Mouse (Mus musculus) urinary bladder, postnatal 10 days (tissue): ENCODE data around the gene Btf3.

Experiments
- DNase-seq: peaks from one replicate; pipeline ENCODE4 v3.0.0; 2022; ENCODE audit warnings: low spot score

The Btf3 gene

DNA sequence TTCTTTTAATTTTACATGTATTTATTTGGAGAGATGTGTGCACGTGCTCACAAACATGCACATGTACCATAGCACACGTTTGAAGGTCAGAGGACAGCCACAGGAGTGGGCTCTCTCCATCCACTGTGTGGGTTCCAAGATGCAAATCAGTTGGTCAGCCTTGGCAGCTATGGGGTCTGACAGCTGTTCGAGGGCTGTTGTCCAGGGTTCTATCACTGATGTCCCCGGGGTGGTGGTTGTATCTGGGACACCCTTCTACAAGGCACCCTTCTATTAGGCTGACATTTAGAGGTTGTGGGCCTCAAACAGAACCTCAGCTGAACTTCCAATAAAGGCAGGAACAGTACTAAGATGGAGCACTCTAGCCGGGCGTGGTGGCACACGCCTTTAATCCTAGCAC, 40.6 kb downstream of the Btf3 start:
- DNase-seq = no peak

DNA sequence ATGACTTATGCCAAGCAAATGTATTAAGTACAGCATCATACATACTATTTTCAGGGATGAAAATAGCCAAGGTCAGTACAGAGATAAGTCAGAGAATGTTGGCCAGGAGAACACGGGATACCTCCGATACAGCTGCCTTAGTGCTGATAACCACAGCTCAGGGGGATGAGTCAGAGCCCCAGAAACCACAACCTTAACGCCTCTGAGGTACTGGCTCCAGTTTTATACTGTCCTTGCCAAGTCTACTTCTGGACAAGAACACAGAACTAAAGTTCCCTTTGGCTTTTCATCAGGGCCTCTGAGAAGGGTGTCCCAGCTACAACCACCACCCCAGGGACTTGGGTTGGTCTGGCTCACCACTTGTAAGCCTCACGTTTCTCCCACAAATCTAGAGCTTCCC, 41.2 kb downstream of the Btf3 start:
- no peak for DNase-seq

GRCm38 (mm10) chr13:98274023-98274422, 42.8 kb downstream of the Btf3 start:
- DNase-seq = no peak

DNA sequence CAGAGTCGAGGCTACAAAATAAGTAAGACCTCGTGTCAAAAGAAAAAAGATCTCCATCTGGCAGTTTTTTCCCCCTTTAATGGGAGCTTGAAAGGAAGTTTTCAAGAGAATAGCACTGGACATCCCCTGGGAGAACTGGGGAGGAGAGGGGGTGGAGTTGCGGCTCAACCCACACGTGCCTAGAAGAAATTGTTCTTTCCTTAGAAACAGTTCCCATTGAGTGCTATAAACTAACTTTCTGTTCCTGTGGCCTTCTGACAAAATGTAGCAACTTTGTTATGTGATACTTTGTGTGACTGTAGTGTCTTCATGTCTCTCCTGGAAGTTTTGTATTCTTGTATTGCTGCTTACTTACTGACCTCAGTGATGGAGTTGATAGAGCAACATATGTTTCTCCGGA, 52.7 kb downstream of the Btf3 start:
- no peak for DNase-seq

GRCm38 (mm10) chr13:98263458-98263987, 53.3 kb downstream of the Btf3 start:
- DNase-seq = no peak

DNA sequence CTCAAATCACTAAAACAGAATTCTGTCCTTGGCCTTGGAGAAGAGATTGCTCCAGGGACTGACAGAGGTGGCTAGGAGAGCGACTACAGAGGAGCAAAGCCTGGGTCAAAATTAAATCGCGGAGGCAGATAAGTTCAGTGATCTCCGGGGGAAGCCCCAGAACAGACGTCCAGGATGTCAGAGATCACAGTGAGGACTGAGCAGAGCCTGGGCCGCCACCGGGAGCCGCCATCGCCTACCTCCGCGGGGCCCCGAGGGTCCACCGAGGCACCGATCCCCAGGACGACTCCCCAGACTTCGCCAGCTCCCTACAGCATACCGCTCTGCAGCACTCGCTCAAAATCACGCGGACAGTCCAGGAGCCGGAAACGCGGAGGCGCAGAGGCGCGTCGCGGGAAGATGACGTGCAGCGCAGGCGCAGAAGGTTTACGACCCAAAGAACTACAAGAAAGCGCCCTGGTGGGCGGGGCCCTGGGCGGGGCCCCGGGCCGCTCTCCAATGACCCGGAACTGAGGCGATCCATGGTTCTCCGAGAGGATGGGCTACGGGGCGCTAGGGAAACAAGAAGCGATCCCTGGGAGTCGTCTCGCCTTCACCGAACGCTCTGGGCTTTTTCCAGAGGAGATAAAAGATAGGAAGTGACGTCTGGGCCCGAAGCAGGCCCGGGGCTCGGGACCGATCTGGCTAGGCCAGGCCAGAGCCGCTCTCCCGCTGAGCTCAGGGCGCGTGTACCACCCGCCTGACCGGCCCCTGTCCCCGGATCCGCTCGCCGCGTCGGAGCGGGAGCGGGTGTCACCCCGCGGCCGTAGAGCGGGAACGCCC, 54.0 kb downstream of the Btf3 start, which contains the start of the genes Utp15 and Ankra2:
TSS of gene Utp15 (minus strand) at position 406 of the 822 bp plus-strand sequence.
TSS of gene Ankra2 (plus strand) at position 439 of the 822 bp plus-strand sequence.
- DNase-seq = peak; percentile 91
